ENCODE assay signal across 8 mouse cellular contexts in genomic region chr12:110591260-110591883, GRCm38 (mm10). TPM values are rescaled to one million over a fixed set of nuclear protein-coding genes. Genes with fewer than 3 reads are reported as not detected.
DNase-seq lines count a peak whose midpoint lies in the region; ATAC-seq and TF ChIP-seq lines count a peak whose summit lies in the region.

No protein-coding gene starts in this region.

- no peaks in the 10 kb centered on the region for H3K27me3 ChIP-seq in E14TG2a.4 (ENCODE audit: insufficient read depth, low read length)
- H3K27me3 ChIP-seq in forebrain, embryonic 12.5 days, result no peaks in the 10 kb centered on the region
- no peaks in the 10 kb centered on the region for H3K27me3 ChIP-seq in heart, postnatal 0 days (ENCODE audit: control insufficient read depth, insufficient read depth, low read length)
- H3K27me3 ChIP-seq in liver, embryonic 16.5 days (ENCODE audit: control insufficient read depth, insufficient read depth, low read depth, low read length), result no peaks in the 10 kb centered on the region
- H3K27me3 ChIP-seq in neural tube, embryonic 13.5 days, result no peaks in the 10 kb centered on the region
- no peaks in the 10 kb centered on the region for H3K27me3 ChIP-seq in testis, adult 2 months (ENCODE audit: control insufficient read depth, insufficient read depth, low read length)

- peaks cover 31% of the 10 kb centered on the region for H3K4me1 ChIP-seq in E14TG2a.4 (replicated peaks; ENCODE audit: low read depth, low read length)
- H3K4me1 ChIP-seq in forebrain, embryonic 12.5 days, result peaks cover 15% of the 10 kb centered on the region
- peaks cover 12% of the 10 kb centered on the region for H3K4me1 ChIP-seq in heart, postnatal 0 days (ENCODE audit: control insufficient read depth, insufficient read depth)
- H3K4me1 ChIP-seq in liver, embryonic 16.5 days (ENCODE audit: control insufficient read depth, low read depth, low read length), result peaks cover 16% of the 10 kb centered on the region
- H3K4me1 ChIP-seq in neural tube, embryonic 13.5 days (replicated peaks), result peaks cover 19% of the 10 kb centered on the region
- peaks cover 6% of the 10 kb centered on the region for H3K4me1 ChIP-seq in testis, adult 2 months (ENCODE audit: control insufficient read depth, insufficient read depth, low read length)

- peak overlapping the region; percentile 97 for H3K4me2 ChIP-seq in forebrain, embryonic 12.5 days
- H3K4me2 ChIP-seq in heart, postnatal 0 days (ENCODE audit: low read depth, low read length), result peak overlapping the region; percentile 94
- H3K4me2 ChIP-seq in liver, embryonic 16.5 days (ENCODE audit: low read depth, low read length), result peak overlapping the region; percentile 97
- peak overlapping the region; percentile 99 for H3K4me2 ChIP-seq in neural tube, embryonic 13.5 days

- ATAC-seq in forebrain, embryonic 12.5 days (ENCODE audit: low FRiP score), result peak; percentile 98
- peak; percentile 96 for ATAC-seq in heart, postnatal 0 days (ENCODE audit: insufficient read depth, low read depth)
- peak; percentile 94 for ATAC-seq in liver, embryonic 16.5 days (ENCODE audit: low read depth)
- peak; percentile 98 for ATAC-seq in neural tube, embryonic 13.5 days (ENCODE audit: low read depth)

- peak; percentile 95 for TF ChIP-seq POLR2A in testis, adult 2 months (IDR thresholded peaks at IDR 0.05; ENCODE audit: control insufficient read depth, low read depth, low read length)

- peak overlapping the region; percentile 89 for H3K27ac ChIP-seq in forebrain, embryonic 12.5 days
- peak overlapping the region; percentile 96 for H3K27ac ChIP-seq in heart, postnatal 0 days (ENCODE audit: low read depth)
- peak overlapping the region; percentile 83 for H3K27ac ChIP-seq in liver, embryonic 16.5 days (ENCODE audit: low read length)
- peak overlapping the region; percentile 96 for H3K27ac ChIP-seq in neural tube, embryonic 13.5 days (replicated peaks)
- H3K27ac ChIP-seq in testis, adult 2 months (ENCODE audit: control insufficient read depth, insufficient read depth, low read depth, low read length), result peak overlapping the region; percentile 99

- peak; percentile 99 for DNase-seq in c-Kit-positive CD71-positive TER-119-positive erythroid progenitor cells, embryonic 14.5 days (ENCODE audit: low spot score)
- peak; percentile 99 for DNase-seq in heart, postnatal 0 days (ENCODE audit: low spot score)
- DNase-seq in kidney, postnatal 4 days, result peak; percentile 98 to 99

- no peak for TF ChIP-seq CTCF in E14TG2a.4 (conservative IDR thresholded peaks at IDR 0.05; ENCODE audit: low read length)
- no peak for TF ChIP-seq CTCF in heart, postnatal 0 days (IDR thresholded peaks at IDR 0.05; ENCODE audit: low read depth)
- no peak for TF ChIP-seq CTCF in testis, adult 2 months (IDR thresholded peaks at IDR 0.05; ENCODE audit: control insufficient read depth, insufficient read depth, insufficient replicate concordance, low read depth, low read length)

- H3K9me3 ChIP-seq in E14TG2a.4 (ENCODE audit: low read length), result no peaks in the 10 kb centered on the region
- no peaks in the 10 kb centered on the region for H3K9me3 ChIP-seq in forebrain, embryonic 12.5 days
- no peaks in the 10 kb centered on the region for H3K9me3 ChIP-seq in heart, postnatal 0 days (replicated peaks; ENCODE audit: control insufficient read depth, low read length)
- no peaks in the 10 kb centered on the region for H3K9me3 ChIP-seq in liver, embryonic 16.5 days (replicated peaks; ENCODE audit: control insufficient read depth, low read length)
- H3K9me3 ChIP-seq in neural tube, embryonic 13.5 days, result no peaks in the 10 kb centered on the region

- WGBS in forebrain, embryonic 12.5 days, result under 1% methylated on average over 56 of the region's 56 CpGs
- 1% methylated on average over 56 of the region's 56 CpGs for WGBS in heart, postnatal 0 days
- WGBS in liver, embryonic 16.5 days (ENCODE audit: insufficient replicate concordance), result under 1% methylated on average over 56 of the region's 56 CpGs
- under 1% methylated on average over 56 of the region's 56 CpGs for WGBS in neural tube, embryonic 13.5 days

- peak; percentile 100 for TF ChIP-seq EP300 in heart, postnatal 0 days (IDR thresholded peaks at IDR 0.05; ENCODE audit: low read depth)

- H3K4me3 ChIP-seq in E14TG2a.4 (replicated peaks; ENCODE audit: low read length), result peak overlapping the region; percentile 99
- H3K4me3 ChIP-seq in forebrain, embryonic 12.5 days (replicated peaks), result peak overlapping the region; percentile 85
- H3K4me3 ChIP-seq in heart, postnatal 0 days (ENCODE audit: low read depth, low read length), result peak overlapping the region; percentile 85
- peak overlapping the region; percentile 86 for H3K4me3 ChIP-seq in liver, embryonic 16.5 days (ENCODE audit: low read depth, low read length)
- peak overlapping the region; percentile 75 for H3K4me3 ChIP-seq in neural tube, embryonic 13.5 days
- peak overlapping the region; percentile 100 for H3K4me3 ChIP-seq in testis, adult 2 months (ENCODE audit: control insufficient read depth, low read depth, low read length)

- peaks cover 13% of the 10 kb centered on the region for H3K36me3 ChIP-seq in E14TG2a.4 (ENCODE audit: insufficient read depth, low read length)
- no peaks in the 10 kb centered on the region for H3K36me3 ChIP-seq in forebrain, embryonic 12.5 days (replicated peaks)
- no peaks in the 10 kb centered on the region for H3K36me3 ChIP-seq in heart, postnatal 0 days (replicated peaks; ENCODE audit: control insufficient read depth, insufficient read depth, low read length)
- no peaks in the 10 kb centered on the region for H3K36me3 ChIP-seq in liver, embryonic 16.5 days (ENCODE audit: control insufficient read depth, insufficient read depth)
- no peaks in the 10 kb centered on the region for H3K36me3 ChIP-seq in neural tube, embryonic 13.5 days
- H3K36me3 ChIP-seq in testis, adult 2 months (ENCODE audit: control insufficient read depth, insufficient read depth, low read length), result no peaks in the 10 kb centered on the region

- peak overlapping the region; percentile 84 for H3K9ac ChIP-seq in forebrain, embryonic 12.5 days
- H3K9ac ChIP-seq in heart, postnatal 0 days (replicated peaks; ENCODE audit: low read depth, low read length), result peak overlapping the region; percentile 77
- H3K9ac ChIP-seq in liver, embryonic 16.5 days (ENCODE audit: low read depth, low read length), result peak overlapping the region; percentile 75
- H3K9ac ChIP-seq in neural tube, embryonic 13.5 days, result peak overlapping the region; percentile 94

RNA-seq across cellular contexts. Expression of gene Dync1h1, which starts 9.9 kb away (rescaled TPM):
- 97.5 and 98.8 TPM in 2 replicates for polyA plus RNA-seq in forebrain, embryonic 12.5 days (2016; fragmentation: Nextera tagmentation; extraction: Ambion mirVana)
- 100 and 126 TPM in 2 replicates for total RNA-seq in heart, postnatal 0 days (2014; rRNA removed; ENCODE audit: low replicate concordance)
- polyA plus RNA-seq in heart, postnatal 0 days (2015; fragmentation: Nextera tagmentation; extraction: Ambion mirVana), result 25.9 and 31.2 TPM in 2 replicates
- polyA plus RNA-seq in liver, embryonic 16.5 days (2015; fragmentation: Nextera tagmentation; extraction: Ambion mirVana), result 10.0 and 13.6 TPM in 2 replicates
- 73.6 and 76.8 TPM in 2 replicates for polyA plus RNA-seq in neural tube, embryonic 13.5 days (2015; fragmentation: Nextera tagmentation; extraction: Ambion mirVana)
- polyA plus RNA-seq in testis, adult 2 months (2012; rRNA removed), result 214 and 240 TPM in 2 replicates

Comparison
In these comparisons a context has a peak if more than half of its experiments do, and no peak if none do; other contexts are left out.
1. Peak in every context shown above with its lines: DNase-seq, ATAC-seq, H3K4me3 ChIP-seq and H3K27ac ChIP-seq.